Mouse (Mus musculus): ENCODE results near the gene Acaca.

Gene Acaca

DNA sequence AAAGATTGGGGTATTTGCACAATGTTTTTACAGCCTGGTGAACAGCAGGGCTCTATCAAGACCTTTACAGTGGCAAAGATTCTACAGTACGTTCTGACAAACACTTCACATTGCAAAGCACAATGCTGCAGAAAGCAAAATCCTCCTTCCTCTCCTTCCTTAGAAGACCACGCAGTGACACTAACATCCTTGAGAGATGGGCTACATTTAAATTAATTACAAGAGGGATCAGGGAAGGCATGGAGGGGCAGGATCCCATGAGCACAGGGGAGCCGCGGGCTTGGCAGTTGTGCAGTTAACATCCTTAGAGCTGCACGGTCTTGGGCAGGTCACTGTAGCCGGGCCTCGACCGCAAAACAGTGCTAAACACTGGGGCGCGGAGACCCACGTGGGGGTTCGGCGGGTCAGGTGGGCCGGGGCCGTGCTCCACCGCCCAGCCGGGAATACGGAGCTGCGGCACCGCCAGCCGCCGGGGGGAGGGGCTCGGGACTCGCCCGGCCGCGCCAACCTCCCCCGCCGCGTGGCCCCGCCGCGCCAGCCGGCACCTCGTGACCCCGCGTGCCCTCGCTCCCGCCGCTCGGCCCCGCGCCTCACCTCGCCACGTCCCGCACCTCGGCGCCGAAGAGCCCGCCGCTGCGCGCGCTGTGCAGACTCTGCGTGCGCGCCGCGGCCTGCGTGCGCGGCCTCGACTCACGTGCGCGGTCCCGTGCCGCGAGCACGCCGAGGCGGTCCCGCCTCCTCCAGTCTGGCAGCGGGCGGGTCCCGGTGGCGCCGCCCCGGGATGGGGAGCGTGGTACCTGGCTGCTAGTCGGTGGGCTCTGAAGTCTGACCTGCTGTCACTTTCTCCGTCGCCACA lies at the start of gene Acaca, which contains the start of gene Tada2a:
Acaca (plus strand) TSS at position 730 of the 856 bp plus-strand sequence.
Tada2a (minus strand) TSS at position 658 of the 856 bp plus-strand sequence.
- DNase-seq (ENCODE audit: low spot score in 2 of 2): peak in 1 of 2 experiments; percentile 59

DNA sequence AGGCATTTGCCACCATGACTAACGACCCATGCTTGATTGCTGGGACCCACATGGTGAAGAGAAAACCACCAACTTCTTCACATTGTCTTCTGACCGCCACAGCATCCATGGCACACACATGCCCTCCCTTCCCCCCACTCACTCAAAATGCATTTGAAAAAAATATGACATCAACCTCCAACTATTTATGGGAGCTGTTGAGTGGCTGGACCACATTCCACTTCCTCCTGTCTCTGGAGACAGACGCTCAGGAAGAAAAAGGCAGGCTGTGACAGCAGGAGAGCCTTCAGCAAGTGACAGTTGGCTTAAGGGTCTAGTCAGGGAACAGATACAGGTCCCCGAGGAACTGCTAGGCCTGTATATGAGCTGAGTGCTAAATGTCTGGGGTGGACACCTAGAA lies 49.6 kb upstream of the Acaca start:
- no peak for DNase-seq (ENCODE audit: low spot score in 2 of 2)

DNA sequence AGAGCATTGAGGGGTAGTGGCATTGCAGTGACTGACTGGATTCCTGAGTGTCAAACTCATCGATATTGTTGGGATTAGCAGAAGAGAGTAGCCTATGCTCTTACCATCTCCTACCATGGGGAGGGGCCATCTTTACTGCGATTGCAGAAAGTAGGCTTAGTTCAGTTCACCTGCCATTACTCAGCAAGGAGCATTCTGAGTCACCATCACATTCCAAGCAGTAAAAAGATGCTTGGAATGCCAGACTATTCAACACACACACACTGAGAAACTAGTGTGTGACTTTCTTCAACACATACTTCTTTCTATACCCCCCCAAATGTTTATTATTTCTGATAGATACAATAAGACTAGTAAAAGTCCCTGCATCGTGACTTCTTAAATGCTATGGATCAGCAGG lies 49.1 kb upstream of the Acaca start:
- DNase-seq (ENCODE audit: low spot score in 2 of 2): no peak

DNA sequence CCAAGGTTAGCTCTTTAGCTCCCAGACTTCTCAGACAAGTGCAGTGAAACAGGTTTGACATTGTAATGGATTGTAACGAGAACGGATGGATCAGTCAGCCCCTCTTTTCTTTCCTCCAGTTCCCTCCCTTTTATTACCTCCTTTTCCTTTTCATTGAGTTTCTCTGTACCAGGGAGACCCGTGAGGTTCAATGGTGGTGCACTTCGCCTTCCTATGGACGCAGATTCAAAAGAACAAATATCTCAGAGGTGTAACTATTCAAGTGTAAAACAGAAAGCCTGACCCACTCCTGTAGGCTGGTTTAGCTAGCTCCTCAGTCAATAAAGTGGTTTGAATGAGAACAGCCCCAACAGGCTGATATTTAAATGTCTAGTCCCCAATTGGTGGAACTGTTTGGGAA lies 47.6 kb upstream of the Acaca start:
- no peak for DNase-seq (ENCODE audit: low spot score in 2 of 2)

DNA sequence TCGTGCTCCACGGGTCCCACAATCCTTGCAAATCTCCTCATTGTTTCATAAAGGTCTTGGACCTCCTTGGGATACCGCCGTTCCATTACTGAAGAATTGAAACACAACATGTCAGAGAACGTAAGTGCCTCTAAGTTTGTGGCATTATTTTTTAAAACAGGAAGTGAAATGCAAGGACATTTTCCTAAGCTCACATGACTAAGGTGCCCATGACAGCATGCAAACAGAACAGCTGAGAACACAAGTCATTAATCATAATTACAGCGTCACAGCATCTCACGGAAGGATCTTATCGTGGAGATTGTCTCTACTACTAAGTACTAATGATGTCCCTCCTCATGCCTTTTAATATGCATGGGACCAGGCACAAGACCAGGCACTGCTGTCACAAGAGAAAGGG lies 38.9 kb upstream of the Acaca start:
- no peak for DNase-seq (ENCODE audit: low spot score in 2 of 2)

DNA sequence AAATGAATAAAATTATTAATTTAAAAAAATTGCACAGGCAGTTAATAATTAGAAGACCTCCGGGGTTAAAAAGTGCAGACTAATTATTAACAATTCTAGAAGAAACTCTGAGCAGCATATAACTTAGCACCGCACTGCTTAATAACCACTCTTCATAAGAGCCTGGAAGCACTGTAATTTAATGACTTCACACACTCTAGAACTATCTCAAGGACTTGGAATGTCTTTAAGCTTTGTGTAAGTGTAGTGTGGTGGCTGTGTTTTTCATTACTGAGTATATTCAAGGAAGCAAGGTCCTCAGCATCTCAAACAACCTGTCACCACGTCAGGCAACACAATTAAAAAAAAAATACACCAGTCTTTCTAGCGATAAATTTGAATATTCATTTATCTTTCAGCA lies 34.4 kb upstream of the Acaca start:
- DNase-seq (ENCODE audit: low spot score in 2 of 2): no peak

DNA sequence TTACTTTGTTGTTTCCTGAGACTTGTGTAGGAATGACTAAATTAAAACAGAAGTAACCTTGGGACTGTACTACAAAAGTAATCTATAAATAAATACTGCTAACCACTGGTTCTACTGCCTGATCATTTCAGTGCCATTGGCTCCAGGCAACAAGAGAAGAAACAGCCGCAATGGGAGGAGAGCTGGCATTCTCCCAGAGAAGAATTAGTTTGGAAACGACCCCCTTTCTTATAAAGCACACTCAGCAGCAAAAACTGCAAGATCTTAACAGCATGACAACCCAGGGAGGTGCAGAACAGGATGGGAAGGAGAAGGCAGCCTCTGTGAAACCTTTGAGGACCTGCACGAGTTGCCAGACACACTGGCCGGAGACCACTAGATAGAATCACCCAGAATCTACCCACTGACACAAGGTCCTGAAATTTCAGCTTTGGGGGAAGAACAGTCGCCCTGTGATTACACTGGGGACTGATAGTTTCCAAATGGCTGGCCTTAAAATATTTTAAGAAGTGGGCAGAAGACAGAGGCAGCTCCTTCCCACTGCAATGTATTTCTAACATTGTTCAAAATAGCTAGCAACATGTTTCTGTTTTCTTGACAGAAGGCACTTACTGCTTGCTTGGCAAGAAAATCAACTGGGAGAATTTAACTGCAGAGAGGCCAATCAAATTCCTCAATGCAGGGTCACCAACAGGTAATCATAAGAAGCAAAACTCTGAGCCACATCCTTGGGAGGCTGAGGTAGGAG lies 32.0 kb upstream of the Acaca start:
- DNase-seq (ENCODE audit: low spot score in 2 of 2): peak in 1 of 2 experiments; percentile 49

DNA sequence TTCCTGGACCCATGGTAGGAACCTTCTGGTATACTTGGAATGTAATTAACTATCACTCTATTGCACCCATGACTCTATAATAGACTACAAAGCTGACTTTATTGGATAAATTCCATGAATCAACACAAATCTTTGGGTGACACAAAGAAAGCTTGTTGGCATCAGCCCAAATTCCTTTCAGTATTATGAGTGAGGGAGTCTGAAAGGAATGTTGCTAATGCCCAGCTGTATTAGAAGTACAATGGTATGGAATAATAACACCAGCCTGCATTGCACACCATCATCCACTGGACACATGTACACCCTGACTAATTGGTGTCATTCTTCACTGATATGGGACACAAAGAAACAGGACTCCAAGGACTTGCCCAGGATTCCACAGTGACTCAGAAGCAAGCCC lies 28.3 kb upstream of the Acaca start:
- no peak for DNase-seq (ENCODE audit: low spot score in 2 of 2)

DNA sequence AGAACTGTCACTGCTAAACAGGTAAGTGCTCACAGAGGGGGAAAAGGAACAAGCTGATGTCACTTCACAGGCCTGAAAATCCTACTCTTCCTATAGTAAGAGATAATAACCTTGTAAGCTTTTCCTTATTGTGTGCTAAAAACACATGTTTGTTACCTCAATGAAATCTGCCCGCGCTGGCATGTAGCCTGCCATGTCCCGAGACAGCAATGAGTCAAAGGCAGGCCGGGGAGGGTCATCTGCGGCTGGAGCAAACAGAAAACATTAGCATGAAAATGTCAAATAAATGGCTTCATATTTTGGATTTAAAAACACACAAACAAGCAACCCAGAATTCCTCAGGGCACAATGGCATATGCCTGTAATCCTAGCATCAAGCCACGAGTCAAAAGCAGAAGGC lies 25.4 kb upstream of the Acaca start:
- no peak for DNase-seq (ENCODE audit: low spot score in 2 of 2)

DNA sequence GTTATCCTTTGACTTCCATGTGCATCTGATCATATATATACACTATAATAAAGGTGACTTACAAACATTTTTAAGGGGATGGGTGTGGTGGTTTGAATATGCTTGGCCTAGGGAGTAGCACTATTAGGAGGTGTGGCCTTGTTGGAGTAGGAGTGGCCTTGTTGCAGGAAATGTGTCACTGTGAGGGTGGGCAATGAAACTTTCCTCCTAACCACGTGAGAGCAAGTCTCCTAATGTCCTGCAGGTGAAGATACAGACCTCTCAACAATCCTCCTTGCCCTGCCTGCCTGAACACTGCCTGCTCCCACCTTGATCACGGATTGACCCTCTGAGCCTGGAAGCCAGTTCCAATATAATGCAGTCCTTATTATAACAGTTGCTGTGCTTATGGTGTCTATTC lies 22.3 kb upstream of the Acaca start:
- DNase-seq (ENCODE audit: low spot score in 2 of 2): no peak

DNA sequence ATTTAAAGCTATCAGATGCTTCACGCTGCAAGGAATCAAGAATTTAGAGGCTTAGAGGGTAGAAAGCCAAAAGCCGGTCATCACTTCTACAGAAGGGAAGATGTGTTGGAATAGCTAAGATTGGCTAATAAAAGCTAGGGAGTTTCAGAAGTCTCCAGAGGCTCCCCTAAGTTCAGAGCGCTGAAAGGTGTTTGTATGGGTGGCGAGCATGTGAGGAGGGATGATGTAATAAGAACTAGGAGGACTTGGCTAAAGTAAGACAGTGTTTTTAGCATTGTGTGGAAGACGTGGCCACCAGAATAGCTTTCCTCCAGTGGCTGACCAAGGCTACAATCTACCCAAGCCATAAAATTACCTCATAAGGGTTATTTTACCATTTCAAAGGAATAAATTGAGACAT lies 15.8 kb upstream of the Acaca start:
- peak in 1 of 2 experiments; percentile 16 for DNase-seq (ENCODE audit: low spot score in 2 of 2)

DNA sequence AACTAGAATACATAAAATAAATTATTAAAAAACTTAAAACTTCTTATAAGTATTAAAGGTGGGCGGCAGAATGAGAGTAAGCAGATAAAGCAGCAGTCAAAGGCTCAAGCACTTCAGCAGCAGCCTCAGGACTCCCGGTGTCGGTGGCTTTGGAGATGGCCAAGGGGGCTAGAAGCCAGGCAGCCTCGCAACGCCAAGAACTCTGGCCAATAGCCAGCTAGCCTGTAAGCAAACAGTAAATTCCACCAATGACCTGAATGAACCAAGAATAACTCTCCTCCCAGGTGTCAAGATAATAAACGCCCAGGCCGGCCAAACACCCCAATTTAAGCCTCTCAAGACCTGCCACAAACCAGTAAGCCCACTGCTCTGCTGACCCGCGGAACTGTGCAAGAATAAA lies 13.8 kb upstream of the Acaca start:
- DNase-seq (ENCODE audit: low spot score in 2 of 2): no peak

DNA sequence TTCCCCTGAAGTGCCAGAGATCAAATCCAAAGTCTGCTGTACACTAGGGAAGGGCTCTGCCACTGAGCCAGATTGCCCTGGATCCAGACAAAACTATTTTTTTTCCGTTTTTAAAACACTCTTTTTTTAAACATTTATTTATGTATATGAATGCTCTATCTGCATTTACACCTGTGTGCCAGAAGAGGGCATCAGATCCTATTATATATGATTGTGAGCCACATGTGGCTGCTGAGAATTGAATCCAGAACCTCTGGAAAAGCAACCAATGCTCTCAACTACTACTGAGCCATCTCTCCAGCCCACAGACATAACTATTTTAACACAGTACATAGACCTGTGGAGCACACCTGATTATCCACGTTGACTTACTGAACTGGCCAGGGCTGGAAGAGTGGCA lies 13.3 kb upstream of the Acaca start:
- DNase-seq (ENCODE audit: low spot score in 2 of 2): no peak

DNA sequence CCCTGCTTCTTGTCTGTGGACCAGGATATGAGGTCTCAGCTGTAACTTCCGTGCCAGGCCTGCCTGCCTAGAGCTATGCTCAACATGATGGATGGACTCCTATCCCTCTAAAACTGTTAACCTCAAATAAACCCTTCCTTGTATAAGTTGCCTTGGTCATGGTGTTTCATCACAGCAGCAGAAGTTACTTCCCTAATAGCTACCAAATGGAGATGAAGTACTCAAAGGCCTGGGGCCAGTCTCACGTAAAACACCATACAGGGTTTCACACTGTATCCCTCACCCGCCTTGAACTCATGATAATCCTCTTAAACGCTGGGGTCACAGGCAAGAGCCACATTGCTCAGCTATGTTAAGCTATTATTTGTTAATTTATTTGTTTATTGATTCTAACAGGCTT lies 12.0 kb upstream of the Acaca start:
- DNase-seq (ENCODE audit: low spot score in 2 of 2): no peak

DNA sequence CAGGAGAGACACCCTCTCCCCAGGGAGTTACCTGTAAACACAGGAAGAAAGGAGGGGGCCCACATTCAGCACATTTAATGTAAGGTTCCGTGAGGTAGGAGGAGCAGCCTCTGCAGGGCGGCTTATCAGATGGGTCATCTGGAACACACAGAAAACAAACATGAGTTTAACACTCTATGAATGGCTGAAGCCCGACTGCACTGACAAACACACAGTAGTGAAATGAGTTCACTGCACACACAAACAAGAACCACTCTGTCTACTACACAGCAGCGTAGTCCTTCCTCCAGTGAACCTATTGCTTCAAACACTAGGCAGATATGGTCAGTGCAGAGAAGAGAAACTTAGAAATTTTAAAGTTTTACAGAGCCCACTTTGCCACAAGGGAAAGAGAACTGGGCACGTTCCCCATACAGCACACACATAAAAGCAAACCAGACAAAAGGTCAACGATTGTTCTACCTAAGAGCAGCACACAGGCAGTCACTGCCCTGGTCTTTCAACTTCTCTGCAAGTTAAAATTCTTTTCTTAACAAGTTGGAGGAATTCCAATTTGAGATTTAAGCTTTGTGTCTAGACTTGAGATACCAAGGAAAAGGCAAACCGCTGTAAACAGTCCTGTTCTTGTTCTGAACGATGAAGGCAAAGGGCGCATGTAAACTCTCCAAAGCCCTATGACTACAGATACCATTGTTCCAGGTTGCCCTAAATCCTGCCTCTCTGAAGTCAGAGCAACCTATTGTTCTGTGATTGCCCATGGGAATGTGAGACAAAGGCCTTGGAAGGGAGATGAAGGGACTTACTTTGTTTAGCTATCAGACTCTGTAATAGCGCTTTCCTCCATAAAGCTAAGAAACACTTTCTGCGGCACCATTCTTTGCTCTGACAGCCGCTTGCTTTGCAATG lies 8.2 kb upstream of the Acaca start:
- DNase-seq (ENCODE audit: low spot score in 2 of 2): no peak

DNA sequence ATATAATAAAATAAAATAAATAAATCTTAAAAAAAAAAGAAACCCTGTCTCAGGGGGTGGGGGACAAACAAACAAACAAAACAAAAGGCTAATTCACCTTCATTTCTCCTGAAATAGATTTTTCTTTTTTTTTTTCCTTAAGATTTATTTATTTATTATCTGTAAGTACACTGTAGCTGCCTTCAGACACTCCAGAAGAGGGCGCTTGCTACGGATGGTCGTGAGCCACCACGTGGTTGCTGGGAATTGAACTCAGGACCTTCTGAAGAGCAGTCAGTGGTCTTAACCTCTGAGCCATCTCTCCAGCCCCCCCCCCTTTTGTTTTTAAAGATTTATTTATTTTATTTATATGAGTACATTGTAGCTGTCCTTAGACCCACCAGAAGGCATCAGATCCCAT lies 1.5 kb upstream of the Acaca start:
- DNase-seq (ENCODE audit: low spot score in 2 of 2): no peak

DNA sequence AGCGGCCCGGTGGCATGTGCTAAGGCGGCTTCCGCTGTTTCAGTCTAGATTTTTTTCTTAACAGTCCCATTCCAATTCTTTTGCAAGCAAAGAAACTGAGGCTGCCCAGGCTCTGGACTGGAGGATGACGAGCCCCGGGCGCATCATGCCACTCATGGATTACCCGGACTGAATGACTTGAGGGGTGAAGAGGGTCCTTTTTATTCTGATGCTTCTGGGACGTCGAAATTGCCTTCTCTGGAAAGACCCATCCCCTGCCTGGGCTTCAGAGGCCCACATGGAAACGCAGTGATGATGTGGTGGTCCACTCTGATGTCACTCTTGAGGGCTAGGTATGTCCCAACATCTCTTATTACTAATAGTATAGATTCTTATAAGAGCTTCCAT lies 320 bp downstream of the Acaca start:
- DNase-seq (ENCODE audit: low spot score in 2 of 2): no peak

DNA sequence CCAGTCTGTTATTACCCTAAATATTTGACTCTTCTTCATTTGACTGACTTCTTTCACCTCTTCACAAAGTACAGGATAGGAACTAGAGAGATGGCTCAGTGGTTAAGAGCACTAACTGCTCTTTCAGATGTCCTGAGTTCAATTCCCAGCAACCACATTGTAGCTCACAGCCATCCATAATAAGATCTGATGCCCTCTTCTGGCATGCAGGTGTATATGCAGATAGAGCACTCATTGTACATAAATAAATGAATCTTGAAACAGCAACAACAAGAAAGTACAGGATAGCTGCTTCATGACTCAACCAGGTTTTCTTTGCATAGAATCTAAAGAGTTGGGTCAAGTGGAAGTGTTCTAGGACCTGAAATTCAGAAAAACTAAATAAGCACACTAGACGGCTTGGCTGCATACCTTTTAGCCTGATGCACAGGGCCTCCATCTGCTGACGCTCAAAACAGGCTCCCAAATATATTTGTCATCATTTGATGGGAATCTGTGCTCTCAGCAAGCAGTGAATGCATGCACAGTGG lies 4.9 kb downstream of the Acaca start:
- DNase-seq (ENCODE audit: low spot score in 2 of 2): no peak

DNA sequence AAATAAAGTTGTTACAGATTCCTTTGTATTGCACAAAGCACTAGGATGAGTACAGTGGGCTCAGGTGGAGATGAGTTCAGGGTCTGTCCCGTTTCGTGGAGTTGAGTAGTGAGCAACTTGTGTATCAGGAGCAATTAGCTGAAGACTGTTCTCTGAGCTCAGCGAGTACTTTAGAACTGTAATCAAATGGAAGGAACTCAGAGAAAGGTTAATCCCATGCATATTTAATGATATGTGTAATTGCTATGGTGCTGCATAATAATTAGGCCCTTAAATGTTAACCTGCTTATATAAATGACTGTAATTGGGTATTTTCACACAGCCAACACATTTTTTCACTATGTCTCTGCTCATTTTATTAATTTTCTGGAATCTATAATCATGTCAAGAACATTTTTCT lies 7.0 kb downstream of the Acaca start:
- DNase-seq (ENCODE audit: low spot score in 2 of 2): no peak

DNA sequence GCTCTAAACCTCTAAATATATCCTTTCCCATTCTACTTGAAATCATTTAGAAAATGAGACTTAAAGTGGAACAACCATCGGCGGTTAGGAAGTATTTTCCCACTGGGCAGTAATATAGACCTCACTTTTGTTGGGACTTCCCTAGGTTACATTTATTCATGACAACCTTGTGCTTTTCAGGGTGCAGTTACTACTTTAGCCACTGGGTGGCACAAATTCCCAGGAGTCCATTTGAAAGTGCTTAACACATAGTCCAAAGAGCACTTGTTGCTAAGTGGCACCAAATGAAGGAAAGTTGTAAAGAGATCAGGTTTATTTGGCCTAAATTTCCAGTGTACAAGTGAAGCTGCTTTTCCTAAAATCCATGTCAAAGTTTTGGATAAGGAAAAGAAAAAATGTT lies 12.3 kb downstream of the Acaca start:
- peak in 1 of 2 experiments; percentile 42 for DNase-seq (ENCODE audit: low spot score in 2 of 2)

DNA sequence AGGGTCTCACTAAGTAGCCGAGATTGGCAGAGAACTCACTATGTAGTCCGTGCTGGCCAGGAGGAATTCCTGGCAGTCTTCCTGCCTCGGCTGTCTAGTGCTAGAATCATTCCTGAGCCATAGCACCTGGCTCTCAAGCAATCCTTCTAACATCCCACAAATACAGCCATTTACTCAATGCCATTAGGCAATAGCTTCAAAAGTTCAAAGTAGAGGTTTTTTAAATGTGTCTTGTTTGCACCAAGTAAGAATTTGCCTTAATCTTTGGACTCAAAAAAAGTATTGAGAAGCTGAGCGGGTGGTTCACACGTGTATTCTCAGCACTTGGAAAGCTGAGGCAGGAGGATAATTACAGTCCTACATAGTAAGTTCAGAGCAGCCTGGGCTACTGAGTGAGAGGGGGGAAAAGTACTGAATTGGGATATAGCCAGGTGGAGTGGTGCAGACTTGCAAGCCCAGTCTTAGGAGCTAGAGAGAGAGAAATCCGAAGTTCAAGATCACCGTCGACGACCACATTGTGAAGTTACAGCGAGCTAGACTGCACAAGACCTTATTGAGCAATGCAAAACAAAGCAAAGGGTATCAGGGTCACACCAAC lies 15.8 kb downstream of the Acaca start:
- DNase-seq (ENCODE audit: low spot score in 2 of 2): no peak
